Mouse (Mus musculus) intestine, postnatal 0 days (tissue): ENCODE results near the gene Sfxn1. TPM values are rescaled to one million over a fixed set of nuclear protein-coding genes. Genes with fewer than 3 reads are reported as not detected.

ENCODE experiments used
- ATAC-seq: fragments of 200-750 bp; cut with Nextera tagmentation; 2 replicates; pipeline ENCODE4 v1.8.0; 2017; ENCODE audit warnings: mild to moderate bottlenecking, moderate TSS enrichment, moderate library complexity
- H3K27ac ChIP-seq: fragments of 300-500 bp; sonication (generic); 2 replicates; pipeline ENCODE4 v1.5.1; 2014; ENCODE audit warnings: mild to moderate bottlenecking, low read depth, low read length, moderate library complexity
- H3K27me3 ChIP-seq: fragments of 300-500 bp; sonication (generic); replicated peaks from 2 replicates; pipeline ENCODE4 v1.6.1; 2014; ENCODE audit warnings: low read length, mixed read lengths; ENCODE audit not compliant: control insufficient read depth, insufficient read depth
- H3K36me3 ChIP-seq: fragments of 300-500 bp; sonication (generic); 2 replicates; pipeline ENCODE4 v1.6.1; 2014; ENCODE audit warnings: mild to moderate bottlenecking, moderate library complexity; ENCODE audit not compliant: control insufficient read depth, insufficient read depth
- H3K4me1 ChIP-seq: fragments of 300-500 bp; sonication (generic); replicated peaks from 2 replicates; pipeline ENCODE4 v1.6.1; 2014; ENCODE audit warnings: antibody characterized with exemption, low read length, mixed read lengths; ENCODE audit not compliant: control insufficient read depth, insufficient read depth
- H3K4me2 ChIP-seq: fragments of 300-500 bp; sonication (generic); replicated peaks from 2 replicates; pipeline ENCODE4 v1.6.1; 2014; ENCODE audit warnings: low read depth, mild to moderate bottlenecking, moderate library complexity
- H3K4me3 ChIP-seq: fragments of 300-500 bp; sonication (generic); 2 replicates; pipeline ENCODE4 v1.5.1; 2014; ENCODE audit warnings: low read depth, low read length
- H3K9ac ChIP-seq: fragments of 300-500 bp; sonication (generic); 2 replicates; pipeline ENCODE4 v1.6.1; 2014; ENCODE audit warnings: mild to moderate bottlenecking, low read depth, low read length
- H3K9me3 ChIP-seq: fragments of 300-500 bp; sonication (generic); 2 replicates; pipeline ENCODE4 v1.6.1; 2016; ENCODE audit warnings: mixed run types; ENCODE audit not compliant: control insufficient read depth
- CTCF ChIP-seq: sonication (generic); IDR thresholded peaks from 2 replicates; pipeline ENCODE4 v1.5.1; 2016; ENCODE audit warnings: low read depth, mild to moderate bottlenecking, control low read depth, antibody characterized with exemption, moderate library complexity
- WGBS: fragments of 180-500 bp; shearing (Covaris S2); extraction: QIAGEN DNeasy Blood & Tissue Kit; methylation state at CpG from one replicate; pipeline ENCODE4 v1.1.7; 2014; 5-methylcytosine and 5-hydroxymethylcytosine counted together
- polyA plus RNA-seq: library from polyadenylated mRNA; unstranded; fragments of >200 nt; fragmentation: Nextera tagmentation; extraction: Ambion mirVana; gene quantifications from 2 replicates; pipeline ENCODE4 v1.2.1, GENCODE M21; 2015

Sfxn1 gene
- polyA plus RNA-seq, 1 experiment from 2014 or later, result 49.1 TPM

DNA sequence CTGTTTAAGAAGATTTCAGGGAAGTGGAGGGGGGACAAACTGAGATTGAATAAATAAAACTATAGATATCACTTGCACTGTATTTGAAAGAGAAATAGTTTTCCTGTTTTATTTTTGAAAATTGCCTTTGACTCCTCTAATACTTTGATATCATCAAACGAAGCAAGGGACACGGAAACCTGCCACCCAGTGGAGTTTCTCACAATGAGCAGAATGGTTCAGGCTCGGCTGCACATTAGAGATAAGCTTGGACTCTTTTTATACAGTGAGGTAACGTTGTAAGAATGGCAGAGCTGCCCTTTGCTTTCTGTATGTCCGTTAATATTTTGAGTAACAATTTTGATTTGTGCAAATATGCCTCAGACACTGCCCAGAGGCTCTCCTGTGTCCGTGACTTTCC lies 20.1 kb downstream of the Sfxn1 start:
- Histone ChIP-seq H3K4me3 (no peak overlapping the region), H3K27ac (no peak overlapping the region), H3K27me3 (no peaks in the 10 kb centered on the region), H3K9ac (no peak overlapping the region), H3K9me3 (no peaks in the 10 kb centered on the region), H3K4me2 (no peak overlapping the region), H3K4me1 (no peaks in the 10 kb centered on the region), H3K36me3 (peaks cover 90% of the 10 kb centered on the region)
- 83% methylated on average over 6 of the region's 6 CpGs for WGBS
- TF ChIP-seq CTCF, result no peak
- no peak for ATAC-seq

DNA sequence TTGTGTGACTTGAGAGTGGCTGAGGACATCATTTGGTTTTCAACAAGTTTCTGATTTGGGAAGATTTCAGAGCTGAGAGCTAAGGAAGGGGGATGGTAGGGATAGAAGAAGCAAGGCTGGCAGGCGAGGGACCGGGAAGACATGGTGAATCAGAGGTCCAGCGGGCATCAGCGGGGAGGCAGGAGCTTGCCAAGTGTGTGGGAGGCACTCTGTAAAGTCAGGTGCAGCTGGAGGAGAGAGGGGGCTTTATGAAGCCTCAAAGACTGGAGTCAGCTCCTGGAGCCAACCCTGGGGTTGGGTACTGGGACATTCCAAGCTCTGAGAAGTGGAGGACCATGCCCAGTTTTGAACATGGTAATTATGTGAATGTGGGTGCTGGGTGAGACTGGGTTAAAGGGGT lies 22.7 kb downstream of the Sfxn1 start:
- no peaks in the 10 kb centered on the region for H3K9me3 ChIP-seq
- no peak for TF ChIP-seq CTCF
- no peak overlapping the region for H3K9ac ChIP-seq
- H3K4me2 ChIP-seq, result no peak overlapping the region
- no peak for ATAC-seq
- no peaks in the 10 kb centered on the region for H3K27me3 ChIP-seq
- H3K27ac ChIP-seq, result no peak overlapping the region
- H3K4me1 ChIP-seq, result no peaks in the 10 kb centered on the region
- H3K4me3 ChIP-seq, result no peak overlapping the region
- WGBS, result 95% methylated on average over 4 of the region's 4 CpGs
- peaks cover 82% of the 10 kb centered on the region for H3K36me3 ChIP-seq

DNA sequence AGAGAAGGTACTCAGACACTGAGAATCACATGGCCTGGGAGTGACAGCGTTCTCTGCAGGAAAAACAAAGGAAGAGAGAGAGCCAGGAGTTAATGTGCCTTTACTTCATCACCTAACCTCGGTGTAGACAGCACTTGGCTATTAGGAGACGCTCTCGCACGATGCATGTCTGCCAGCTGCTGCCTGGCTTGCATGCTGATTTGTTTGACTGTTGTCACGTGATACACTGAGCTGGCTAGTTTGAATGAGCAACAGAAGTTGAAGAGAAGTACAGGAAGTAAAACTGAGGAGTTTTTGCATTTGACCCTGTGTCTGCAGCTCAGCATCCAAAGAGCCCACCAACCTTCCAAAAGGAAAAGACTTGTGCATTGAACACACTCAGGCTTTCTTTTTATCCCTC lies 23.3 kb downstream of the Sfxn1 start:
- no peak overlapping the region for H3K27ac ChIP-seq
- no peaks in the 10 kb centered on the region for H3K4me1 ChIP-seq
- no peaks in the 10 kb centered on the region for H3K27me3 ChIP-seq
- H3K4me3 ChIP-seq, result no peak overlapping the region
- no peak for TF ChIP-seq CTCF
- no peak overlapping the region for H3K9ac ChIP-seq
- 77% methylated on average over 6 of the region's 6 CpGs for WGBS
- no peak for ATAC-seq
- H3K36me3 ChIP-seq, result peaks cover 80% of the 10 kb centered on the region
- no peaks in the 10 kb centered on the region for H3K9me3 ChIP-seq
- H3K4me2 ChIP-seq, result no peak overlapping the region

DNA sequence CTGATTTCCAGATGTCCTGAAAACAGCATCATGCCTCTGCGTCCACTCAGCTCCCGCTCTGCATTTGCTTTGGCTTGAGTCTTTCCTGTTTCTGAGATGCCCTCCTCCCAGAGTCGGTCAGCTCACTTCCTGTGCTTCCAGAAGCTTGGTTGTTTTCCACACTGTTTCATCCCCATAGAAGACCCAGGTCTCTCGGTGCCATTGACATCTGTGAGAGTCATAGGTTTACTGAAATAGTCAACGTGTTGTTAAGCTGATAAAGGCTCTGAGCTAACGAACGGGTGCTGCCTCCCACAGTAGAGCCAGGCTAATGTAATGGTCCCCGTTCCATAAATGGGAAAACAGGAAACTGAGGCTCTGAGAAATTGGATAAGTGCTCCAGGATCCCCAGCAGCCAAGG lies 24.1 kb downstream of the Sfxn1 start:
- WGBS, result 86% methylated on average over 8 of the region's 8 CpGs
- H3K4me1 ChIP-seq, result no peaks in the 10 kb centered on the region; the same call in 1 of the 2 replicates
- no peak for TF ChIP-seq CTCF
- H3K9me3 ChIP-seq, result no peaks in the 10 kb centered on the region
- no peaks in the 10 kb centered on the region for H3K27me3 ChIP-seq
- H3K36me3 ChIP-seq, result peaks cover 82% of the 10 kb centered on the region
- no peak overlapping the region for H3K9ac ChIP-seq
- no peak for ATAC-seq
- no peak overlapping the region for H3K4me3 ChIP-seq
- no peak overlapping the region for H3K27ac ChIP-seq
- H3K4me2 ChIP-seq, result no peak overlapping the region

DNA sequence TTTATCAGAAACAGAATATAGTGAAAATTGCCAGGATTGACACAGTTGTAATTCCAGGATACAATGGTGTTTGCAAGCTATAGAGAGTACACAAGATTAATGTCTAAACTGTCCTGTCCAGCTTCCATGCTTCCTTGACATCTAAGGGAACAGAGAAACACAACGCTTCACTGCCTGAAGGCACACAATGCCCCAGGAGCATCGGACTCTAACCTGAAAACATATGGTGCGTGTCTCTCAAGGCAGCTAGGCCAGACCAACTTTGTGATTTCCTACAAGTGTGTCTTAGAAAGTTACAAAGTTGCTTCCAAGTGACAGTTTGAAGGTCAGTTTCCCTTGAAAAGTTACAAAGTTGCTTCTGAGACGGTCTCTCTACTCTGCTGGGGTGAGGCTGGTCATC lies 25.6 kb downstream of the Sfxn1 start:
- no peak overlapping the region for H3K9ac ChIP-seq
- no peaks in the 10 kb centered on the region for H3K27me3 ChIP-seq
- H3K4me2 ChIP-seq, result no peak overlapping the region
- no peak overlapping the region for H3K4me3 ChIP-seq
- no peaks in the 10 kb centered on the region; the same call in 1 of the 2 replicates for H3K4me1 ChIP-seq
- H3K36me3 ChIP-seq, result peaks cover 71% of the 10 kb centered on the region
- ATAC-seq, result no peak
- 93% methylated on average over 4 of the region's 4 CpGs for WGBS
- H3K27ac ChIP-seq, result no peak overlapping the region
- no peak for TF ChIP-seq CTCF
- H3K9me3 ChIP-seq, result no peaks in the 10 kb centered on the region

DNA sequence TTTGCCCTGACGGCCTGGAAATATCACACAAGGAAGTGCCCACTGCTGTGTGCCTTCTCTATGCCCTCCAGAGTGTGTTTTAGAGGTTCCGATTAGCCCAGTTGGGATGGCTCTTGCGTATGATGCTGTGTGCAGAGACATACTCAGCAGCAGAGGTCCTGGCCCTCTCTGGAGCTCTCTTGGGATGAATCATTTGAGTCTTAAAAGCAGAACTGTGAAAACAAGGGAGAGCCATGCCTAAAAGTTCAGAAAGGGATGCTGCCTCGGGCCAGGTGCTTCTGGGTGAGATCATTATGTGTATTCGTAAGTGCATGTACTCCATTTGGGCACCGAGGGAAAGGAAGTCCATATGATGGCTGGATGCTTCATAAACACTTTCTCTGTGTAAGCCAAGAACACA lies 26.1 kb downstream of the Sfxn1 start:
- H3K9me3 ChIP-seq, result no peaks in the 10 kb centered on the region
- no peaks in the 10 kb centered on the region; the same call in 1 of the 2 replicates for H3K4me1 ChIP-seq
- no peak overlapping the region for H3K27ac ChIP-seq
- no peak overlapping the region for H3K9ac ChIP-seq
- H3K4me3 ChIP-seq, result no peak overlapping the region
- H3K4me2 ChIP-seq, result no peak overlapping the region
- H3K36me3 ChIP-seq, result peaks cover 65% of the 10 kb centered on the region
- ATAC-seq, result no peak
- 88% methylated on average over 6 of the region's 6 CpGs for WGBS
- H3K27me3 ChIP-seq, result no peaks in the 10 kb centered on the region
- no peak for TF ChIP-seq CTCF
